Mouse (Mus musculus) kidney, embryonic 15.5 days (tissue): ENCODE results near the gene B9d1. TPM values are rescaled to one million over a fixed set of nuclear protein-coding genes. Genes with fewer than 3 reads are reported as not detected.
A peak's percentile ranks its signal among the peaks of the same experiment; 100 is the strongest.

Experiments used
- ATAC-seq: fragments of 200-750 bp; cut with Nextera tagmentation; replicated peaks from 2 replicates; pipeline ENCODE4 v1.8.0; 2017; ENCODE audit warnings: moderate TSS enrichment; ENCODE audit not compliant: low FRiP score
- H3K27ac ChIP-seq: fragments of 300-500 bp; sonication (generic); 2 replicates; pipeline ENCODE4 v1.5.1; 2015; ENCODE audit warnings: mild to moderate bottlenecking, inconsistent platforms
- H3K27me3 ChIP-seq: fragments of 300-500 bp; sonication (generic); 2 replicates; pipeline ENCODE4 v1.6.1; 2015; ENCODE audit warnings: inconsistent platforms
- H3K36me3 ChIP-seq: fragments of 300-500 bp; sonication (generic); 2 replicates; pipeline ENCODE4 v1.6.1; 2015; ENCODE audit warnings: inconsistent platforms
- H3K4me1 ChIP-seq: fragments of 300-500 bp; sonication (generic); 2 replicates; pipeline ENCODE4 v1.6.1; 2015; ENCODE audit warnings: inconsistent platforms
- H3K4me2 ChIP-seq: fragments of 300-500 bp; sonication (generic); 2 replicates; pipeline ENCODE4 v1.6.1; 2015; ENCODE audit warnings: moderate library complexity, mild to moderate bottlenecking, inconsistent platforms
- H3K4me3 ChIP-seq: fragments of 300-500 bp; sonication (generic); replicated peaks from 2 replicates; pipeline ENCODE4 v1.5.1; 2015; ENCODE audit warnings: mild to moderate bottlenecking, inconsistent platforms
- H3K9ac ChIP-seq: fragments of 300-500 bp; sonication (generic); 2 replicates; pipeline ENCODE4 v1.6.1; 2015; ENCODE audit warnings: mild to moderate bottlenecking, inconsistent platforms
- H3K9me3 ChIP-seq: fragments of 300-500 bp; sonication (generic); replicated peaks from 2 replicates; pipeline ENCODE4 v1.6.1; 2016; ENCODE audit warnings: inconsistent platforms
- WGBS: fragments of 180-500 bp; shearing (Covaris S2); methylation state at CpG from one replicate; pipeline ENCODE4 v1.1.7; 2015; ENCODE audit warnings: mixed read lengths; 5-methylcytosine and 5-hydroxymethylcytosine counted together
- polyA plus RNA-seq: library from polyadenylated mRNA; unstranded; fragments of >200 nt; fragmentation: Nextera tagmentation; extraction: Ambion mirVana; gene quantifications from 2 replicates; pipeline ENCODE4 v1.2.1, GENCODE M21; 2015

B9d1 gene
- polyA plus RNA-seq = 42.6 and 45.2 TPM in 2 replicates

DNA sequence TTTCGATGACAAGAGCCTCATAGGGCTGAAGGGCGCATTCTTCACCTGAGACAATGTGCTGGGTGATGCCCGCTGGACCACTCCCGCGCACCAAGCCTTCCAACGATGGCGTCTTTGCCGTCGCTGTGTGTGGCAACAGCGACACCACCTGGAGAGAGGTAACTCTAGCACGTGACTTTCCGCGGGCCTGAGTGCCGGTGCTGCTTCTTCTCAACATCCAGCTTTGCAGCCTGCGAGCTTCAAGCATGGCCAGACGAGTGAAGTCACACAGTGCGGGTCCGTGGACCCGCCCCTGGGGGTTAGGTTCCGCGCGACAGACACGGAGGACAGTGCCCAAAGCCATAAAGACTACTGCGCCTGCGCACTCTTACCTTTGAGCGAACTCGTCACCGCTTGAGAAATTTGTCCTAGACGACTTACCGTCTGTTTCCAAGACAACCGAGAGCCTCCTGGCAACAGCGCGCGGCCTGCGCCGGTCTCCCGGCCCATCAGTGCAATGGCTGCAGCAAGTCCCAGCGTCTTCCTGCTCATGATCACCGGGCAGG lies at the start of gene B9d1:
B9d1 (plus strand) TSS at position 432 of the 545 bp plus-strand sequence.
- WGBS = under 1% methylated on average over 39 of the region's 39 CpGs

DNA sequence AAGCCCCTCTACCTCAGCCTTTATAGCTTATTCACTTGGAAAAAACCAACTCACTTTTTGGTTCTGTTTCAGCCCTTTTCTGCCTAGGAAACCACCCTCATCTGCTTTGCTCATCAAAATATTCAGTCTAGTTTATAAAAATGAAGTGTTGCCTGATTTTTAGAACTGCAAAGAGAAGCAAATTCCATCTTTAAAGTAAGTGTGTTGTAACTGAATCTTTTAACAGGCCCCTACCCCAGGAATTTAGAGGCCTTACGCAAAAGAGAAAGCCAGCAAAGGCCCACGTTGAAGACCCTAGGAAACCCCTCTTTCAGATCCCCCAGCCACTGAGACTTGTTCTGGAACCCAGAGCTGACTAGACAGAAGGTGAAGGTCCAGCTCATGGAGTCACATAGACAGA lies 40.9 kb upstream of the B9d1 start:
- peaks cover 9% of the 10 kb centered on the region; the same call in 1 of the 2 replicates for H3K4me1 ChIP-seq
- WGBS = 56% methylated on average over 2 of the region's 2 CpGs
- H3K27me3 ChIP-seq = no peaks in the 10 kb centered on the region
- no peaks in the 10 kb centered on the region for H3K36me3 ChIP-seq
- no peak overlapping the region for H3K27ac ChIP-seq
- ATAC-seq = no peak
- H3K9ac ChIP-seq = no peak overlapping the region
- H3K4me2 ChIP-seq = no peak overlapping the region
- no peak overlapping the region for H3K4me3 ChIP-seq
- H3K9me3 ChIP-seq = no peaks in the 10 kb centered on the region

More for the DNA sequence above, at the start of gene B9d1:
- Histone ChIP-seq H3K9me3 (no peaks in the 10 kb centered on the region), H3K27me3 (no peaks in the 10 kb centered on the region), H3K4me2 (peak within 1 kb of the TSS; percentile 78), H3K36me3 (peaks cover 3% of the 10 kb centered on the region; the same call in 1 of the 2 replicates), H3K4me1 (peaks cover 21% of the 10 kb centered on the region), H3K9ac (peak within 1 kb of the TSS; percentile 55), H3K27ac (peak within 1 kb of the TSS; percentile 80), H3K4me3 (peak within 1 kb of the TSS; percentile 70)
- ATAC-seq = peak; percentile 92

DNA sequence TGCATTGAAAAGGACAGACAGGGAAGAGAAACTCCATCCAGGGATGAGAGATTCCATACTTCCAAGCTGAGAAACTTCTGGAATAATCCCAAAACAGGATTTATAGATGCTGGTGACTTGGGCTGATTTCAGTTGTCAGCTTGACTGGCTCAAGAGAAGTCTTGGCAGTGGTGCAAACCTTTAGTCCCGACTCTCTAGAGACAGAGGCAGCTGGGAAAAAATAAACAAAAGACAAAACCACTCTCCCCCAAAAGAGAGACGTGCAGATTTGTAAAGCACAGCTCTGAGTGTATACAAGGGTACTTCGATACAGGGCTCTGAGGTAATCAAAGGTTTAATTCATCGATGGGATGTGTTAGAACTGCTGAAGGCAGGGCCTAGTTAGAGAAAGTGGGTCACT lies 39.5 kb upstream of the B9d1 start:
- Histone ChIP-seq H3K9me3 (no peaks in the 10 kb centered on the region), H3K9ac (no peak overlapping the region), H3K27me3 (no peaks in the 10 kb centered on the region), H3K27ac (0 out of 2 replicates have a peak overlapping the region, but pooled peaks have one; percentile 45), H3K4me2 (no peak overlapping the region), H3K4me3 (no peak overlapping the region), H3K36me3 (no peaks in the 10 kb centered on the region), H3K4me1 (peaks cover 12% of the 10 kb centered on the region; the same call in 1 of the 2 replicates)
- no peak for ATAC-seq
- WGBS = 58% methylated on average over 4 of the region's 4 CpGs

DNA sequence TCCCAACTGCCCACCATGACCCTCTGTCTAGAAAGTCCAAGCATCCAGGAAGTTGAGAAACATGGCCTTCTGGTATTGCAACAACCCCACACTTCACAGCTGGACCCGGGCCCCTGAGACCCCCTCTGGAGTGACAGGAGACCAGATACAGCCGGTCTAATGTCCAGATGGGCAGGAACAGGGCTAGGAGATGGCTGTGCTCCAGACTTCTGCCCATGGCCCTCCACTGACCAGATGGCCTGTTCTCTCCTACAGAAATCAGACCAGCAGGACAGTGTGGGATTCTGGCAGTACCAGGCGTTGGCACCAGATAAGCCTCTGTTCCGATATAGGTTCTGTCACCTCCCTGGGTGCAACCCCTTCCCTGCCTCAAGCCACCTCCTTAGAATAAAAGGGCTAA lies 36.4 kb upstream of the B9d1 start:
- Histone ChIP-seq H3K36me3 (no peaks in the 10 kb centered on the region), H3K9ac (no peak overlapping the region), H3K4me2 (no peak overlapping the region), H3K4me3 (no peak overlapping the region), H3K4me1 (peaks cover 12% of the 10 kb centered on the region; the same call in 1 of the 2 replicates), H3K27me3 (no peaks in the 10 kb centered on the region), H3K27ac (no peak overlapping the region), H3K9me3 (no peaks in the 10 kb centered on the region)
- WGBS = 84% methylated on average over 4 of the region's 4 CpGs
- no peak for ATAC-seq

DNA sequence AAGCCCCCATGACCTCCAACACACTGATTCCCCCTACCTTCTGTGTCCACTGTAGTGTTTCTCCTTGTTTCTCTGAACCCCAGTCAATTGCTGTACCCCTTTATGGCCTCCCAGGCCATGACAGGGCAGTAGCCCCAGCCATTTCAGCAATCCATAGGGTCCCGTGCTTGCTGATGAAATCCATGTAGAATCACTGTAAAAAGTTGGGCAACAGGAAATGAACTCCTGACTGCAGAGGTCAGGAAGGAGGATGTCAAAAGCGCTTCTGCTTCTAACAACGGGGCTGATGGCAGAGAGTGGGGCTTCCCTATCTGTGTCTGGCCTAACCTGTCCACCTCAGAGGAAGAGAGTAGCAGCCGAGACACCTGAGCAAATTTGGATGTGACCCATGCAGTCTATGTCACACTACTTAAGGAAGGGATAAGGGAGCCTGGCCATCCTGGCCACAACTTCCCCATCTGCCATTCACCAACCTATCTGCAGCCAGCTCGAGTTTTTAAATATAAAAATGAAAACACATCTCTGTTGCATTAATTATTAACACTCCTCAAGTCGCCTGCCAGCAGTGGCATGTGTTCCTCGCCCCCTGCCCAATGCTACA lies 35.5 kb upstream of the B9d1 start:
- ATAC-seq = no peak
- H3K4me2 ChIP-seq = no peak overlapping the region
- H3K4me3 ChIP-seq = no peak overlapping the region
- no peaks in the 10 kb centered on the region for H3K36me3 ChIP-seq
- H3K27me3 ChIP-seq = no peaks in the 10 kb centered on the region
- no peaks in the 10 kb centered on the region for H3K9me3 ChIP-seq
- WGBS = 69% methylated on average over 7 of the region's 7 CpGs
- H3K27ac ChIP-seq = no peak overlapping the region
- H3K4me1 ChIP-seq = peaks cover 12% of the 10 kb centered on the region; the same call in 1 of the 2 replicates
- H3K9ac ChIP-seq = no peak overlapping the region

DNA sequence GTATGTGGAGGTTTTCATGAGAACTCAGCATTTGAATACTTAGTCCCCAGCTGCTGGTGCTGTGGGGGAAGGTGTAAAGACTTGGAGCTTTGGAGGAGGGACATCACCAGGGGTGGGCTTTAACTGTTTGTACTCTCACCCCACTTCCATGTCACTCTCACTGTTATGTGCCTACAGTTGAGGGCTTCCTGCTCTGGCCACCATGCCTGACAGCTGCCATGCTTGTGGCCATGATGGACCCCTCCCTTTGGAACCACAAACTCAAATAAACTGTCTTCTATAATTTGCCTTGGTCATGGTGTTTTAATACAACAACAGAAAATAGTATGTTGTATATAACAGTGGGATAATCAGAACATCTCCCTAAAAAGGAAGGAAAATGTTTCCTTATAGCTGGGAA lies 34.1 kb upstream of the B9d1 start:
- Histone ChIP-seq H3K4me2 (no peak overlapping the region), H3K4me3 (no peak overlapping the region), H3K9me3 (no peaks in the 10 kb centered on the region), H3K27me3 (no peaks in the 10 kb centered on the region), H3K4me1 (0 out of 2 replicates have a peak, but pooled peaks cover 4% of the 10 kb centered on the region), H3K9ac (no peak overlapping the region), H3K27ac (no peak overlapping the region), H3K36me3 (no peaks in the 10 kb centered on the region)
- ATAC-seq = no peak

DNA sequence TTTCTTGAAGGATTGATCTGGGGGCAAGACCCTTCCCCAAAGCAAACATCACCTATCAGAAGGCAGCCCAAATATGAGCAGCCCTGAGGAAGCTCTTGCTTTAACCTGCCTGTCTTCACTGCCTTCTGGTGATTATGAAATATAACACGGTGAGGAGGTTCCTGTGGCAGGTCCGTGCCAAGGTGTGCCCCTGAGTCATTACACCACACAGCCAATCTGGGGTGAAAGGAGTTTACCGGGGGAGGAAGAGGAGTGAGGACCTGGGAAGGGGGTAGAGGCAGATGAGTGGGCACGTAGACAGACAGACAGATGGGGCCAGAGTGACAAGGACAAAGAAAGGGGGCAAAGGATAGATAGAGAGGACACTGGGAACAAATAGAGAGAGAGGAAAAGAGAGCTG lies 31.3 kb upstream of the B9d1 start:
- Histone ChIP-seq H3K27ac (no peak overlapping the region), H3K4me1 (peaks cover 17% of the 10 kb centered on the region; the same call in 1 of the 2 replicates), H3K4me3 (no peak overlapping the region), H3K36me3 (no peaks in the 10 kb centered on the region), H3K27me3 (no peaks in the 10 kb centered on the region), H3K9ac (no peak overlapping the region), H3K4me2 (no peak overlapping the region), H3K9me3 (no peaks in the 10 kb centered on the region)
- WGBS = 50% methylated on average over 4 of the region's 4 CpGs
- no peak for ATAC-seq

DNA sequence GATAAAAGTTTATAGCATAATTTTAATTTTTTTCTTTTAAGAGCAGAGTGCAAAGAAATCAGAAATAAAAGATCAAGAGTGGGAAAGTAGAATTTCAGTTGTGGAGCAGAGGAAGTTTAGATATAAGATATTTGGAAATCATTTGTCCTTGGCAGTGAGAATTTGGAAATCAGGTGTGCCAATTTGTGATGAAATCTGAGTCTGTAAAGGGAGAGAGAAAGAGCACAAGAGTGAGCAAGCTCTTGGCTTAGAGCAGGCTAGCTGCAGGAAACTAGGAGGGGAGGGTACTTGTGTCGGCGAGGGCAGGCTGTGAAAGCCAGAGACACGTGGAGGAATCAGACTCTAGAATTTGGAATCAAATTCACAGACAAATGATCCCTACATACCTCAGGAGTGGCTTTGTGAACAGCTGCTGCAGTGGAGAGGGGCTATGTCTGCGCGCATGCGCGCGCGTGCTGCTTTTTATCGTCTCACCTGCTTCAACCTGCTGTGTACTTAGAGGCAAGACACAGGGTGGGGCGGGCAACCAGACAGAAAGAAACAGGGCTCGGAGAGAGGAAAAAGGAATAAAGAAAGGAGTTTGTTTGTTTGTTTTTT lies 28.1 kb upstream of the B9d1 start:
- no peaks in the 10 kb centered on the region for H3K36me3 ChIP-seq
- peak overlapping the region; percentile 60 for H3K4me2 ChIP-seq
- H3K9ac ChIP-seq = no peak overlapping the region
- 39% methylated on average over 12 of the region's 12 CpGs for WGBS
- H3K27me3 ChIP-seq = no peaks in the 10 kb centered on the region
- peak overlapping the region; percentile 82 for H3K27ac ChIP-seq
- peak overlapping the region; percentile 28 for H3K4me3 ChIP-seq
- ATAC-seq = no peak; the same call in 1 of the 2 replicates
- no peaks in the 10 kb centered on the region for H3K9me3 ChIP-seq
- H3K4me1 ChIP-seq = peaks cover 20% of the 10 kb centered on the region

DNA sequence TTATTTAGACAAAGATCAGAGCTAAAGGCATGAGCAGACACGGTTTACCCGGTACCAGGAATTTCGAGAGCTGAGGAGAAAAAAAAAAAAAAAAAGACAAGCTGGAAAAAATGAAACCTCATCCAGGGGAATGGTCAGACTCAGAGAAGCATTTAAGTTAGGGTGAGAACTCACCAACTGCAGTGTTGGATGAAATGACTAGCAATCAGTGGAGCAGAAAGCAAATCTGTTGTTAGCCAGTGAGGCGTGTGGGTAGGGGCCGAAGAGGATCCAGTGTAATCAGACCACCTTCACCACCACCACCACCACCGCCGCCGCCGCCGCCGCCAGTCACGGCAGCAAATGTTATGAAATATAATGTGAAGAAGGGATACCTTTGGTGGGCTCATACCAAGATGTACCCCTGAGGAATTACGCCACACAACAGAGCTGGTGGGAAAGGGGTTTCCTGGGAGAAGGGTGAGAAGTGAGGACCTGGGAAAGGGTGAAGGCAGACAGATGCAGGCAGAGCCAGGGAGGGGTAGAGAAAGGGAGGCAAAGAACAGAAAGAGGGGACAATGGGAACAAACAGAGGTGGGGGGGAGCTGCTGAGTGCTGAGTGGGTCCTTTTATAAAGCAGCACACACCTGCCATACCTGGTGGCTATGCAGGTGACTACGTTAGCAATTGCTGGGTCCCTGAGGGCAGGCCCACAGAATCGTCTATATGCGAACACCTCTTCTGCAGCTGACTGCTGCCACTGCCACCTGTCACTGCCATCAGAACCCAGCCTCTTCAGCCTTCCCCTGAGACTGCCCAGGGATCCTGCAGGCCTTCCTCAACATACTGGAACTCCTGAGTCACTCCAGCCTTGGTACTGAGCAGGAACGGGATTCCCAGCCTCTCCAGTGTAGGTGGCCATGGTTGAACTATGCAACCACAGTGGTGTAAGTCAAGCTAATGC lies 27.1 kb upstream of the B9d1 start:
- Histone ChIP-seq H3K4me3 (peak overlapping the region; percentile 28), H3K4me1 (peaks cover 21% of the 10 kb centered on the region), H3K9ac (no peak overlapping the region), H3K9me3 (no peaks in the 10 kb centered on the region), H3K4me2 (peak overlapping the region; percentile 60), H3K36me3 (no peaks in the 10 kb centered on the region), H3K27me3 (no peaks in the 10 kb centered on the region), H3K27ac (peak overlapping the region; percentile 82)
- ATAC-seq = no peak
- WGBS = 36% methylated on average over 17 of the region's 17 CpGs

DNA sequence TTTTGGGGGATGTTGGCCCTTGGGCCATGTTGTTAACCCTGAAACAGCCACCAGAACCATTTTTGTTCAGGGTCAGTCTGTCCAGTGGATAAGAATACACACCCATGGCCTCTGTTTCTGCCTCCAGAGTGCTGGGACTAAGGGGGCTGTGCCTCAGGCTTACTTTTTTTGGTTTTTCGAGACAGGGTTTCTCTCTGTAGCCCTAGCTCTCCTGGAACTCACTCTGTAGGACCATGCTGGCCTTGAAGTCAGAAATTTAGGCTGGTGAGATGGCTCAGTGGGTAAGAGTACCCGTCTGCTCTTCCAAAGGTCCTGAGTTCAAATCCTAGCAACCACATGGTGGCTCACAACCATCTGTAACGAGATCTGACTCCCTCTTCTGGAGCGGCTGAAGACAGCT lies 26.2 kb upstream of the B9d1 start:
- Histone ChIP-seq H3K27me3 (no peaks in the 10 kb centered on the region), H3K27ac (no peak overlapping the region), H3K9ac (no peak overlapping the region), H3K4me2 (no peak overlapping the region), H3K4me3 (no peak overlapping the region), H3K4me1 (peaks cover 29% of the 10 kb centered on the region), H3K9me3 (no peaks in the 10 kb centered on the region), H3K36me3 (no peaks in the 10 kb centered on the region)
- no peak for ATAC-seq
- WGBS = 85% methylated on average over 4 of the region's 4 CpGs

DNA sequence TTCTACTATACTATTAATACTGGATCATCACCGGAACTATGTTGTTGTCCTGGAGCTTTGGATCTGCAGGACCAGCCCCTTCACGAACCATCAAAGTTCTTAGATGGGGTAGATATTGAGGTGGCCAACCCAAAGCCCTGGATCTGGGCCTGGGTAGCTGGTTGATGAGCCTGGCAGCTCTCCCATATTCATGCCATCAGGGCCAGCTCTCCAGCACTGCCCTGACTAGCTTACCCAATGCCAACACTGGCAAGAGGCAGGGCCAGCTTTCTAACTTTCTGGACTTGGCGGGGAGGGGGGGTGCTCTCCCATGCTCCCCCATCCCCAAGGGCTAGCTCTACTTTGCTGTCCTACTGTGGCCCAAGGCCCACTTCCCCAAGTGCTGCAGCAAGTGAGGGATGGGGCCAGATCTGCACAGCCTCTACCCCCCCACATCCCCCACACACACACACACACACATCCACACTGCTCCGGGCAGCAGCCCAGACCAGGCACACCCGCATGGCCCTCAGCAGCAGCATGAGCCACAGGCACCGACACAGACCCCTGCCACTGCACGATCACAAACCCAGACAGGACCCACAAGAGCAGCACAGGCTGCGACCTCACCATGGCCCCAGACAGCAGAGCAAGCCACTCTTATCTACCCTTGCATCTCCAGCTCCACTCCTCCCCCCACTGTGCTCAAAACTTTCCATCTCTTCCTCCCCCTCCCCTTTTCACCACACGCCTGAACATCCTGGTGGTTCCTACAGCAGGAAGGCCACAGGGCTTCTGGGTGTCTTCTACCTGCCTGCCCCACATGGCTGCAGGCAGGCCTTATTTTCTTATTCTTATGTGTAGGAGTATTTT lies 23.5 kb upstream of the B9d1 start:
- H3K9ac ChIP-seq = no peak overlapping the region
- ATAC-seq = no peak
- H3K9me3 ChIP-seq = no peaks in the 10 kb centered on the region
- no peak overlapping the region for H3K4me3 ChIP-seq
- H3K27me3 ChIP-seq = no peaks in the 10 kb centered on the region
- H3K4me1 ChIP-seq = peaks cover 56% of the 10 kb centered on the region
- 59% methylated on average over 9 of the region's 9 CpGs for WGBS
- no peaks in the 10 kb centered on the region for H3K36me3 ChIP-seq
- H3K27ac ChIP-seq = no peak overlapping the region
- no peak overlapping the region for H3K4me2 ChIP-seq
